Mouse (Mus musculus): ENCODE data around the gene Theg. TPM values are rescaled to one million over a fixed set of nuclear protein-coding genes. Genes with fewer than 3 reads are reported as not detected.
A peak's percentile ranks its signal among the peaks of the same experiment; 100 is the strongest.

Theg gene
- polyA plus RNA-seq (2015; fragmentation: Nextera tagmentation; extraction: Ambion mirVana): not detected in 2 replicates

DNA sequence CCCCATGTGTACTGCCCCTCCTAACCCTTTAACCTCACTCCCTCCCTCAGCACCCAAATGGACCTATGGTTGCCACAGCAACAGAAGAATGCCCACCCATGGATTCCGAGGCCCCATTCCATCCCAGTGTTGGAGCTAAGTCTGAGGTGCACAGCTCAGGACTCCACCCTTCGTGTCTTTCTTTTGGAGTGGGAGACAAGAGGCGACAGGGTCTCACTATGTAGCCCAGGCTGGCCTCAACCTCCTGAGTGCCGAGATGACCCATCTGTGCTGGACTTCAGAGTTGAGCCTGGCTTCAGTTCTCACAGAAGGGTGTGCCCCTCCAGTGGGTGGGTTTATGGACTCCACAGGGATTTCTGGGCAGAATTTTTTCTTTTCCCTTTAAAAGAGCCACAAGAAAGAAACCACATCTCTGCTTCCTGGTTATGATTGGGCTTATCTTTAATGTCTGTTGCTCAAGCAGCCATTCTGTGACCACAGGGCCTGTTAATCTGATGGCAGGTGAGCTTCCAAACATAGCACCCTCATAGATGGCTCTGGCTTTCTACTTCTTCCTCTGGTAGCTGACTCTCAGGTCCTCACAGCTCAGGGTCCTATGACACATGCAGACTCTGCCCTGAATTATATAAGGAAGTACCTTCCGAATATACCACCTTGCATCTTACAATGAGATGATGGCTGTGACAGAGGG is at the start of gene Theg:
Gene Theg (minus strand): TSS at position 271 of the 691 bp plus-strand sequence.
- Histone ChIP-seq H3K36me3 (no peaks in the 10 kb centered on the region), H3K27me3 (no peaks in the 10 kb centered on the region), H3K4me1 (replicated peaks) (no peaks in the 10 kb centered on the region), H3K9ac (replicated peaks) (no peak within 1 kb of the TSS), H3K27ac (no peak within 1 kb of the TSS), H3K4me2 (replicated peaks) (no peak within 1 kb of the TSS), H3K9me3 (no peaks in the 10 kb centered on the region), H3K4me3 (replicated peaks) (no peak within 1 kb of the TSS)
- ATAC-seq: no peak
- 80% methylated on average over 5 of the region's 5 CpGs for WGBS

DNA sequence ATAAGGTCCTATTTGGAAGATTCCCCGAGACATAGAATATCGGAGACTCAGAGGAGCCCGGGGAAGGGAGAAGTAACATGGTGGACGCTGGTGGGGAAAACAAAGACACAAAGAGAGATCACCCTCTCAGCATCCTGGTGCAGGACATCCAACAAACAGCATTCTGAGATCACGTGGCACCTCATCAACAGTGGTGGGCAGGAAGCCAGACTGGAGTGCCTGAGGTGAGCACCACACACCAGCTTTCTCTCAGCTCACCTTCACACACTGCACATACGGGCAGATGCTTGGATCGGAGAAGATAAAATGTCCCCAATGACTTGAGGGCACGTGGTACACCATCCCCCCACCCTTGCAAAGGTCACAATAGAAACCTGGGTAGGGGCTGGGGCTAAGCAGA is 49.2 kb upstream of the Theg start:
- H3K4me1 ChIP-seq (replicated peaks): peaks cover 23% of the 10 kb centered on the region
- peaks cover 36% of the 10 kb centered on the region for H3K27me3 ChIP-seq
- peak overlapping the region; percentile 92 for H3K27ac ChIP-seq
- no peaks in the 10 kb centered on the region for H3K9me3 ChIP-seq
- H3K4me2 ChIP-seq (replicated peaks): peak overlapping the region; percentile 66
- ATAC-seq: peak; percentile 2; the same call in 1 of the 2 replicates
- H3K36me3 ChIP-seq: no peaks in the 10 kb centered on the region
- 76% methylated on average over 8 of the region's 8 CpGs for WGBS
- H3K4me3 ChIP-seq (replicated peaks): peak overlapping the region; percentile 75
- peak overlapping the region; percentile 87 for H3K9ac ChIP-seq (replicated peaks)

DNA sequence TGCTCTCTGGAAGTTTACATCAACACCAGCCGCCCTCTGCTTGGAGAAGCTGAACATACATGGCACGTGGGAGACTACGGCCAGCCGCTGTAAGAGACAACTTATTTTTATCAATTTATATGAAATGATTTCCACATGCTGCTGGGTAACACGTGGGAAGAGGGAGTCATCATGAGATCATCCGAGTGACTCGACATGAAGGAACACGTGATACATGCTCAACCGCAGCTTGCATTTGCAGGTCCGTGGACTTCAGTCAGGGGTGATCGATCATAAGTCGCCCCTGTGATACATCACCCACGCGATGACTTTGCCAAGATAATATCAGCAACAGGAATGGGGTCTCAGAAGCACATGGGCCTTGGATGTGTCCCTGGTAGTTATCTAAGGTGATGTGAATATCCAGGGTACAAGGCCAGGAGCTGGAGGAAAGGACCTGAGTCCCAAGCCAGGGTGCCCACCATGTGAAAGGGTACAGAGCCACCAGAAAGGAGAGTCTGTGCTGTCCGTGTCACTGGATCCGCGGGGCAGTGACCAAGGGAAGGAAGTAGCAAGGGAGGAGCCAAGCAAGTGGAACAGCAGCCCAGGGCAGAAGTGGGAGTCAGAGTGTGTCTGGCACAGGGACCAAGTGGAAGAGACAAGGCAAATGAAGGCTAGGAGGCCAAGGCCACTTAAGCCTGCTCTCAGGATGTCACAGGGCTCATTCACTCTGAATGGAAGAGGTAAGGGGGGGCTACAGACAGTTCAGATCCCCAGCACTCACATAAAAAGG is 46.1 kb upstream of the Theg start:
- Histone ChIP-seq H3K4me3 (replicated peaks) (no peak overlapping the region), H3K4me1 (replicated peaks) (peaks cover 13% of the 10 kb centered on the region), H3K27ac (no peak overlapping the region), H3K36me3 (0 out of 2 replicates have a peak, but pooled peaks cover 3% of the 10 kb centered on the region), H3K27me3 (peaks cover 14% of the 10 kb centered on the region), H3K4me2 (replicated peaks) (no peak overlapping the region), H3K9ac (replicated peaks) (no peak overlapping the region), H3K9me3 (no peaks in the 10 kb centered on the region)
- no peak for ATAC-seq
- 88% methylated on average over 17 of the region's 17 CpGs for WGBS

DNA sequence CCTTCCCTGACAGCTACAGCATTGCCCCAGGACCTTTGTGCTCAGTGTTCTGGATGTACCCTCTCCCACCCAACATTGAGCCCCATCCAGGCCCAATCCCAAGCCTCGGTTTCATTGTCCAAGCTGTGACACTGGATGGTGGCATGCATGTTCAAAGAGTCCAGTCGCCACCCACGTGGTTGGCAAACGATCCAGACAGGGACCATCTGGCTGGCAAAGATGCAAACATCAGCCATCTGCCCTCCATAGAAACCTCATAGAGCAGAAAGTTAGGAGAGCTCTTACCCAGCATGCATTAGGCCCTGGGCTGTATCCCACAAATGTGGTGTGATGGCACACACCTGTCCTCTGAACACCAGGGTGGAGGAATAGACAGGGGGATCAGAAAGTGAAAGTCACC is 44.3 kb upstream of the Theg start:
- H3K27me3 ChIP-seq: no peaks in the 10 kb centered on the region
- H3K4me3 ChIP-seq (replicated peaks): no peak overlapping the region
- no peak overlapping the region for H3K27ac ChIP-seq
- peaks cover 5% of the 10 kb centered on the region; the same call in 1 of the 2 replicates for H3K4me1 ChIP-seq (replicated peaks)
- no peak overlapping the region for H3K4me2 ChIP-seq (replicated peaks)
- no peak overlapping the region for H3K9ac ChIP-seq (replicated peaks)
- H3K36me3 ChIP-seq: peaks cover 9% of the 10 kb centered on the region; the same call in 1 of the 2 replicates
- WGBS: 76% methylated on average over 4 of the region's 4 CpGs
- ATAC-seq: no peak
- H3K9me3 ChIP-seq: no peaks in the 10 kb centered on the region

DNA sequence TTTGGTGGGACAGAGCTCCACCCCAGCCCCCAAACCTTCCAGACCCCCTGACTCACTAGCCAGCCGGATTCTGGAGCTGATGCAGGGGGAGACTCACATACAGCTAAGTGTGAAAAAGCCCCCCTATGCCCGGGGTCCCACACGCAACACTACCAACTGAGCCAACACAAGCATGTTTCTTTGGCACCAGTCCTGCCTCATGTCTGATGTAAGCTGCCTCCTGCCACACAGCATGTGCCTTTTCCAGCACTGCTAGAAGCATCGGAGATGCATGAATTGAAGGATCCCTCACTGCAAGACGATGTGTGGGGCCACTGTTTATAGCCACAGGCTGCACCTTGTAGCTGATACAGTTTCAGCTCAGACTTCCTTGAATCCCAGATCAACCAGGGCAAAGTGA is 41.2 kb upstream of the Theg start:
- H3K27me3 ChIP-seq: no peaks in the 10 kb centered on the region
- H3K9ac ChIP-seq (replicated peaks): no peak overlapping the region
- H3K4me2 ChIP-seq (replicated peaks): no peak overlapping the region
- no peaks in the 10 kb centered on the region for H3K9me3 ChIP-seq
- no peaks in the 10 kb centered on the region for H3K4me1 ChIP-seq (replicated peaks)
- peaks cover 16% of the 10 kb centered on the region; the same call in 1 of the 2 replicates for H3K36me3 ChIP-seq
- no peak overlapping the region for H3K4me3 ChIP-seq (replicated peaks)
- no peak overlapping the region for H3K27ac ChIP-seq
- no peak for ATAC-seq
- 81% methylated on average over 5 of the region's 5 CpGs for WGBS

DNA sequence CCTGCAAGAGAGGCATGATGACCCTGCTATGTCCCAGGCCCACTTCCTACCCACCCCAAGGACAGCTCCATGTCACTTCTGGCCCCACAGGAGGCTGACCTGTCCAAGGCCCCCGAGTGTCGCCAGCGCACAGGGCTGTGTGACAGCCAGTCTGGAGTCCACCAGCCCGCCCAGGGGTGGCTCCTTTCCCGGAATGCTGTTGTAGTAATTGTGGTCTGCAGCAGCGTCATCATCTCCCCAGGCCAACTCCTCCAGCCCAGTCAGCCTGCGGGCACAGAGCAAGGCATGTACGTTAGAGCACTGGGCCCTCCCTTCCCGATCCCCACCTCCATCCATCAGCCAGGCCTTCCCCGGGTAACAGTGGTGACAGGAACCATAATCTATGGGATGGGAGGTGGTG is 39.0 kb upstream of the Theg start:
- Histone ChIP-seq H3K36me3 (peaks cover 16% of the 10 kb centered on the region; the same call in 1 of the 2 replicates), H3K27ac (no peak overlapping the region), H3K9ac (replicated peaks) (0 out of 2 replicates have a peak overlapping the region, but pooled peaks have one; percentile 10), H3K4me2 (replicated peaks) (no peak overlapping the region), H3K4me3 (replicated peaks) (no peak overlapping the region), H3K9me3 (no peaks in the 10 kb centered on the region), H3K27me3 (no peaks in the 10 kb centered on the region), H3K4me1 (replicated peaks) (no peaks in the 10 kb centered on the region)
- WGBS: 95% methylated on average over 10 of the region's 10 CpGs
- no peak for ATAC-seq

DNA sequence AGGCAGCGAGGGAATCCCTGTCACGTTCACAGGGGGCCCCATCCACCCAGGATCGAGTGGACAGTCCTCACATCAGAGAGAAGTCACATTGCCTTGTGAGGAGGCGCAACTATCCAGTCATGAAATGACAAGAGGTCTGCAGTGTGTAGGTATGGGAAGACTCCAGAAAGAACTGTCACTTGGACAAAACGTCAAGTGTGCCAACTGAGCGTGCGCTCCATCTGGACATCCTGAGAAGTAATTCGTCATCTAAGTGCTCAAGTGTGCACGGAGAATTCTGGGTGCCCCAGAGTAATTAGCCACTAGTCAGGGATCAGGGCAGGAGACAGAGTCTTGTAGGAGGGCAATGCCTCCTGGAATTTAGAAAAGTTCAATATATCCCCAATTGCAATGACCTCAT is 38.3 kb upstream of the Theg start:
- H3K9me3 ChIP-seq: no peaks in the 10 kb centered on the region
- H3K9ac ChIP-seq (replicated peaks): no peak overlapping the region
- no peaks in the 10 kb centered on the region for H3K4me1 ChIP-seq (replicated peaks)
- WGBS: 84% methylated on average over 9 of the region's 9 CpGs
- H3K27me3 ChIP-seq: no peaks in the 10 kb centered on the region
- no peak for ATAC-seq
- no peak overlapping the region for H3K4me2 ChIP-seq (replicated peaks)
- peaks cover 18% of the 10 kb centered on the region; the same call in 1 of the 2 replicates for H3K36me3 ChIP-seq
- no peak overlapping the region for H3K4me3 ChIP-seq (replicated peaks)
- no peak overlapping the region for H3K27ac ChIP-seq

DNA sequence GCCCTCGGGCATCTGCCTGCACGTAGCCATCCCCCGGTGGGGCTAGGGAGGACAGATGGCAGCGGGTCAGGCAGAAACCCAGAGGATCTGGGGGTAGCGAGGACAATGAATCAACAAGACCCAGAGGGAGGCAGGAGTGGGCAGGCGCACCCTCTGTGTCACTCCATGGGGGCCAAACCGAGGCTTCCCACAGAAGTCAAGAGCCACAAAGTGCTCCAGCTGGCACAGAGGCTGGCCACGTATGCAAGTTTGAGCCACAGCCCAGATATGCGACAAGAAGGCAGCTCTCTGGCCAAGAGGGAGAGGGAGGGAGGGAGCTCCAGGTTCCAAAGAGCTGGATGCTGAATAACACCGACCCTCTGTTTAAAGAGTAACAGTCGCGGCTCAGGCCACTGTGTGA is 36.8 kb upstream of the Theg start:
- Histone ChIP-seq H3K27me3 (no peaks in the 10 kb centered on the region), H3K27ac (no peak overlapping the region), H3K4me3 (replicated peaks) (no peak overlapping the region), H3K9me3 (no peaks in the 10 kb centered on the region), H3K36me3 (peaks cover 22% of the 10 kb centered on the region; the same call in 1 of the 2 replicates), H3K4me1 (replicated peaks) (no peaks in the 10 kb centered on the region), H3K9ac (replicated peaks) (no peak overlapping the region; the same call in 1 of the 2 replicates), H3K4me2 (replicated peaks) (no peak overlapping the region)
- no peak for ATAC-seq
- WGBS: 63% methylated on average over 12 of the region's 12 CpGs

DNA sequence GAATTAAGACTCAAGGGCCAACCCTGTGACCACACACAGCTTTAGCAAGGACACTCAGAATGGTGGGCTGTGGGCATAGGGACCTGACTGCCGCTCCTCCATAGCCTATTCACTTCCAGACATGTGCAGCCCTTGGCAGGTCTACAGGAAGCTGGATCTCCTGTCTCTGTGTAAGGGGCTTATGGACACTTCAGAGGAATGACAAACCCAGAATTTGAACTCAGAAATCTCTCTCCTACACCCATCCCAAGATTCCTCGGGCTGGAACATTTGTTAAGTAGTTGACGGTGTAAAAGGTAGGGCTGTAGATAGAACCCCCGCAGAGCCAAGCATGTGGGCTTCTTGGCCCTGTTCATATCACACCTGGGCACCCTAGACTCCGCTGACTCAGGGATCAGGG is 29.2 kb upstream of the Theg start:
- Histone ChIP-seq H3K9me3 (no peaks in the 10 kb centered on the region), H3K9ac (replicated peaks) (no peak overlapping the region), H3K4me1 (replicated peaks) (peaks cover 29% of the 10 kb centered on the region), H3K4me2 (replicated peaks) (no peak overlapping the region), H3K4me3 (replicated peaks) (no peak overlapping the region), H3K36me3 (peaks cover 17% of the 10 kb centered on the region), H3K27ac (no peak overlapping the region), H3K27me3 (peaks cover 27% of the 10 kb centered on the region)
- ATAC-seq: no peak
- 87% methylated on average over 5 of the region's 5 CpGs for WGBS

DNA sequence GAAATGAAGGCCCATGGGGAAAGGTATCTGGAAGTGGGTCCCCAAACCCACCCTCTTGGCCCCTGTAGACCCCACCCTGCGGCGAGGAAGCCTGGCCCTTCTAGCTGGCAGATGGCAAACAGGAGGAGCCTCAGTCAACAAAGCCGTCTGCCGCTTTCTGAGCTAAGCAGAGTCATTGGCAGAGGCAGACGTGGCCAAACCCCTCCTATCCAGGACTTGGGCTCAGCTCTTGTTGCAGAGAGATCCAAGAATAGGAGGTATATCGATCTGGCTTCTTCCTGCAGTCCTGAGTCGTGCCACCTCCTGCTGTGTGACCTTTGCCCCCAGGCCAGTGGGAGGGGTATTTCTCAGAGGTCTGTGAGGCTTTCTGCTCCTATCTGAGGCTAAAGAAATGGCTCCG is 28.7 kb upstream of the Theg start:
- Histone ChIP-seq H3K4me3 (replicated peaks) (no peak overlapping the region), H3K4me2 (replicated peaks) (no peak overlapping the region), H3K27ac (no peak overlapping the region), H3K36me3 (peaks cover 17% of the 10 kb centered on the region), H3K4me1 (replicated peaks) (peaks cover 31% of the 10 kb centered on the region), H3K9ac (replicated peaks) (no peak overlapping the region), H3K9me3 (no peaks in the 10 kb centered on the region), H3K27me3 (peaks cover 32% of the 10 kb centered on the region)
- ATAC-seq: no peak
- 8% methylated on average over 8 of the region's 8 CpGs for whole genome bisulfite sequencing

DNA sequence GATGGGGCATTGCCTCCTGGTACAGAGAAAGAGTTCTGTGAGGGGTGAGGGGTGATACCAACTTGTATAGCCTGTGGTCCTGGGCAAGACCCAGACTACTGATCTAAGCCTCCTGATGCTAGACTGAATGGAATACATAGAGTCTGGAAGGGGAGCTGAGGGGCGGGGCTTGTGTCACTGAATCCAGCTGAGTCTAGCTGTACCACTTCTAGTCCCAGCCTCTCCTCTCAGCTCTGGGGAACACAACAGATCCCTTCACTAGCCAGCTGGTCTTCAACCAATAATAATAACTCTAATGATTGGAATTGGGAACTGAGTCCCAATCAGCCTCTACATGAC is 27.1 kb upstream of the Theg start:
- peak overlapping the region; percentile 74 for H3K4me2 ChIP-seq (replicated peaks)
- H3K4me3 ChIP-seq (replicated peaks): peak overlapping the region; percentile 50
- WGBS: 82% methylated on average over 1 of the region's 1 CpGs
- peaks cover 31% of the 10 kb centered on the region for H3K4me1 ChIP-seq (replicated peaks)
- H3K9me3 ChIP-seq: no peaks in the 10 kb centered on the region
- H3K27me3 ChIP-seq: peaks cover 45% of the 10 kb centered on the region
- no peak overlapping the region for H3K9ac ChIP-seq (replicated peaks)
- ATAC-seq: no peak
- peaks cover 8% of the 10 kb centered on the region; the same call in 1 of the 2 replicates for H3K36me3 ChIP-seq
- H3K27ac ChIP-seq: no peak overlapping the region

DNA sequence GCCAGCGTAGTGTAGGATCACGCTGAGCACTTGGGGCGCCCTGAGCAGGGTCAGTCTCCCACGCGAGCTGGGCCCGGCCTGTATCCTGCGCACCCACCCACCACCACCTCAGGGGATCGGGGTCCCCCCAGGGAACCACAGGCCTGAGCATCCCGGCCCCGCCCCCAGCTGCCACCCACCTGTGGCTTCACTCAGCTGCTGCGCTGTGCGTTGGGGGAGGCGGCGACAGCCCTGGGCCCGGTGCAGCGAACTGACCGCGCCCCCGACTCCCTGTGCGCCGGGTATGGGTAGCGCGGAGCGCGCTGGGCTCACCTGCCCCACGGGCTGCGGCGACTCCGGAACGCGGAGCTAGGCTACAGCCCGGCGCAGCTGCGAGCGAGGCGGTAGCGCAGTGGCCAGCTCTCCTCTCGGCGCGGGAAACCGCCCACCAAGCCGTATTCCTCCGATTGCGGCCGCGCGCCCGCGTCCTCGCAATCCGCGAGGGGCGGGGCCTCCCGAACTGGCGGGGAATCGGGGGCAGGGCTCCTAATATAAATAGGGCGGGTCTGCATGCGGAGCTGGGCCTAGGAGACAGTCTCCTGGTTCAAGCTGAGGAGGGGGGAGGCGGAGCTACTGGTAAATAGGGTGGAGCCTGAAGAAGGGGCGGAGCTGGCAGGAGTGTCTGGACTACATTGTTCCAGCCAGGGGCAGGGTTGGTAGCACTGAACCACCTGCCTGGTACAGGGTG is 26.6 kb upstream of the Theg start, which contains the start of gene C2cd4c:
Gene C2cd4c (minus strand): TSS at position 448 of the 727 bp plus-strand sequence.
- H3K9ac ChIP-seq (replicated peaks): peak within 1 kb of the TSS; percentile 63
- H3K4me1 ChIP-seq (replicated peaks): peaks cover 31% of the 10 kb centered on the region
- peaks cover 6% of the 10 kb centered on the region; the same call in 1 of the 2 replicates for H3K36me3 ChIP-seq
- peak; percentile 84 for ATAC-seq
- peaks cover 45% of the 10 kb centered on the region for H3K27me3 ChIP-seq
- WGBS: under 1% methylated on average over 60 of the region's 60 CpGs
- no peak within 1 kb of the TSS for H3K27ac ChIP-seq
- peak within 1 kb of the TSS; percentile 74 for H3K4me2 ChIP-seq (replicated peaks)
- H3K4me3 ChIP-seq (replicated peaks): peak within 1 kb of the TSS; percentile 50
- no peaks in the 10 kb centered on the region for H3K9me3 ChIP-seq
